Mouse (Mus musculus) CD4-positive, CD25-positive, alpha-beta regulatory T cell, adult 2 months (primary cell): ENCODE results near the gene Ift57.

Experiments
- DNase-seq: peaks from one replicate; pipeline ENCODE4 v3.0.0-alpha.2; 2012; ENCODE audit warnings: low read depth, low spot score

Gene Ift57

DNA sequence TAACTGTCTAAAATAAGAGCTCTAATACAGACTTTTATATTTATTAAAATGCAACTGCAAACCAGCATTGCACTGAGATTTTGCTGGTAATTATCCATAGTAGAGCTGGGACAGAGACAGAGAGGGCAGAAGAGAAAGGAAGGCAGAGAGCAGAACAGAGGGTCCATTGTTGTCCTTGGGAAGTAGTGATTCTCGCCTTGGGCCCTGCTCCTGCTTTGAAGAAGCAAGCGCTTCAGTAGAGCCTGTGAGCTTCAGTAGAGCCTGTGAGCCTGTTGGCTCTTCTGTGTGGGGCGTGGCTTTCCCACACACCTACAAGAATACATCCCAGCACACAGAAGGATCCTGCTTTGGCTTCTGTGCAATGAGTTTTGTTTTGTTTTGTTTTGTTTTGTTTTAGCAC, 54.3 kb downstream of the Ift57 start:
- no peak for DNase-seq

DNA sequence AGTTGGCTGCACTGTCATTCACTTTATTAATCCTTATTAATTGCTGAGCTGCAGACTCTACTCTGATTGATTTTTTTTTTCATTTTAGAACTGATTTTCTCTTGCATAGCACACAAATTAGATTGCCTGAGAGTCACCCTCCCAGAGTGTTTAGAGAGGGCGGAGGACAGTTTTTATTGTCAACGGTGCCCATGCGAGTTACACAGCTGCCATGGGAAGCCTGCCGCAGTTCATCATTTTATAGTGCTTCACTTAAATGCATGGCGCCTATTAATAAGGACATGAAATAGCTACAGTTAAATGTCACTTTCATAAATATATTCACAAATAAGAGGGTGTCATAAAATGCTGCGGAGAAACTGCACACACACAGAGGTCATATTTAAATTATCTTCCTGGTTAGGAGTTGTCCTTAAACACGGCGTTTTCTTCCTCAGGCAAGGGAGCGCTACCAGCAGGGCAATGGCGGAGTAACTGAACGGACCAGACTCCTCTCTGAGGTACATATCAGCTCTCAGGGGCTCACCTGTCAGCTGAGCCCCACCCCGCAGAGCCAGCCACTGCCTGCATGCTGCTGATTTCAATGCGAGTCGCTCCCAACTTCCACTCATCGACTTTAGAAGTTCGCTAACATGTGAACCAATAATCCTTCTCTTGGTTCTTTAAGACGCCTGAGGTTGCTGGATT, 61.6 kb downstream of the Ift57 start:
- no peak for DNase-seq

DNA sequence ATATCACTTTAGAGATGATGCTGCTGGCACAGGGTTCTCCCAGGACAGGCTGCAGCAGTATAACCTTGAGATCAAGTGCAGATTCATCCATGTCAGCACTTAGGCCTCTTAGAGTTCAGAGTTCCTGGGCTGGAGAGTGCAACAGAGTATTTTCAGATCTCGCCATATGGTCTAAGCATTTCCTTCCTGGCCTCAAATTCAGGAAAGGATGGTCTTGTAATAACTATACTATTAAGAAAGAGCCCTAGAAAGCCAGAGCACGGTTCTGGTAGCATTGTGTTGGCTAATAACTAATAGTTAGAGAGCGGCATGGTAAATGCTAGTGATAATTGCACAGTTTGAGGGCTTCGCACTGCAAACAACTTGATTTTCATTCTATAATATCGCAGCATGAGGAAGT, 62.9 kb downstream of the Ift57 start:
- no peak for DNase-seq

DNA sequence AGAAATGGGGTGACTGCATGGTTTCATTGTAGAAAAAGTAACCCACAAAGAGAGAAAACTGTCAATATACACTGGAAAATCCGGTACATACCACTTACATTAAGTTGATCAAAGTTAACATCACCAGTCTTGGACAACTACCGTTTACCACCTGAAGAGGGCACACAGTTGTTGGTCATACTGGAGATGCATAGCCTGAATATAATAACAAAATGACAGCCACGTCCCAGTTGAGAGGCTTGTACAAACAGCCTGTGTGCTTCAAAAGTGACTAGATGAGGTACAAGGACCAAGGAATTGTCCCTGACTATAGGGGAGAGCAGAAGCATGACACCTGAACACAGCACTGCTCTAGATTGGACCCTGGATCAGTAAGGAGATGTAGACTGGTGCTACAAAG, 67.3 kb downstream of the Ift57 start:
- peak; percentile 86 for DNase-seq

DNA sequence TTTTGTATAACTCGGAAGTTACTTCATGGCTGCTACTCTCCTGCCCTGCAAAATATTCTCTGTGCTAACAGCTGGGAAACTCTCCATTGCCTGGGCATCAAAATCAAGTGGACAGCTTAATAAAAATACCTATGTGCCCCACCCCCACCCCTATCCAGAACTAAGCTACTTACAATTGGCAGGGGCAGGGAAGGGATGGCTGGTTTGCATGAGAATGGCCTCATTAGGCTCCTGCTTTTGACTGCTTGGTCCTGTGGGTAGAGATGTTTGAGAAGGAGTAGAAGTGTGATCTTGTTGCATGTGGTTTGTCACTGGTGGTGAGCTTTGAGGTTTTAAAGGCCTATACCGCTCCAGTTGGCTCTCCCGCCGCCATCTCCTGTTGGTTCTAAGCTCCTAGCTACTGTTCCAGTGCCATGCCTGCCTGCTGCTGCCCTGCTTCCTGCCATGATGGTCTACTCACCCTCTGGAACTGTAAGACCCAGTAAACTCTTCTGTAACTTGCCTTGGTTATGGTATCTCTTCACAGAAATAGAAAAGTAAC, 69.5 kb downstream of the Ift57 start:
- DNase-seq, result peak; percentile 14

DNA sequence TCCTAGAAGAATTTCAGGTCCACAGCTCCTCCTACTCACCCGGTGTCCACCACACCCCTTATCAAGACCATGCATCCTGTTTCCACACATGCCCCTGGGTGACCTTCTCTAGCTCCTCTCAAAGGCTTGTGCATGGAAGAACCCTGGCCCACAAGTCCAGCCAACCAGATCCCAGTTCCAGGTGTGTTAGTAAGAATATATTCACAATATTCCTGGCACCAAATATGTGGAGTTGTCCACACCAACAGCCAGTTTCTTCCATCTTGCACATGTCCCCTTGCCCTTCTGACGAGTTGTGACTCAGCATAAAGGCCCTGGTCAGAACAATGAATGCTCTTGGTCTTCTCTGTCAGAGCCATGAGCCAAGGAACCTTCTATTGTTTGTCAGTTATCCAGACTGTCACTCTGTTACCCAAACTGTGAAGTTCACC, 70.8 kb downstream of the Ift57 start:
- no peak for DNase-seq

DNA sequence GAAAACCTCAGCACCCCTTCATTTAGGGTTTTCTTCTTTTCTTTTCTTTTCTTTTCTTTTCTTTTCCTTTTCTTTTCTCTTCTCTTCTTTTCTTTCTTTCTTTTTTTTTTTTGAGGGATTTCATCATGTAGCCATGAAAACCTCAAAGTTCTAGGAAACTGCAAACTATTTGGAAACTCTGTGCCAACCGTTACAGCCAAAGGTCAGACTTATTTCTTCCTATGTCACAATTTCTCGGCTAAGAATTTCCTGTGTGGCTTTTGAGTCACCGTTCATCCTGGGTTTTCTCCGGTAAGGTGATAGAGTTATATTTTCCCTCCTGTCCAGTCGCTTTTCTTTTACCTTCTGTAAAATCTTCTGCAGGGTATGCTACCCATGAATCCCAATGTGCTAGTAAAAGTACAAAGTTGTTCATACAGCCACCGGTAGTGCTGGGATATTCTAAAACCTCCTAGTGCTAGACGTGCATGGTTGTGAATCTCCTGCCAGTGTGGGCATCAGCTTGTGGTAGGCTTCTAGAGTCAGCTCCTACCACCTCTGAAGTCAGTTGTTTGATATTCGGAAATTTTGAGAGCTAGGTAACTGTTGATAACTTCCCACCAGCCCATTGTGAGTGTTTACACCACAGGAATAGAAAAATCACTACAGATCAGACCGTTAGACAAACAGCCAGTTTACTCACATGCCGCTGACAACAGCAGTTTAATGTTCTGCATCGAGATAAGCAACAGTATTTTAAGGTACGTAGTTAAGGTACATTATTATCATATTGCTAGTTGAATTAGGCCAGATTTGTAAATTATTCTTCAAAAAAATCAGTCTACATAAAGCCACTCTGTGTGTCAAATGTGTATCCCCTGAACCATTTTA, 71.5 kb downstream of the Ift57 start:
- DNase-seq, result peak; percentile 24

DNA sequence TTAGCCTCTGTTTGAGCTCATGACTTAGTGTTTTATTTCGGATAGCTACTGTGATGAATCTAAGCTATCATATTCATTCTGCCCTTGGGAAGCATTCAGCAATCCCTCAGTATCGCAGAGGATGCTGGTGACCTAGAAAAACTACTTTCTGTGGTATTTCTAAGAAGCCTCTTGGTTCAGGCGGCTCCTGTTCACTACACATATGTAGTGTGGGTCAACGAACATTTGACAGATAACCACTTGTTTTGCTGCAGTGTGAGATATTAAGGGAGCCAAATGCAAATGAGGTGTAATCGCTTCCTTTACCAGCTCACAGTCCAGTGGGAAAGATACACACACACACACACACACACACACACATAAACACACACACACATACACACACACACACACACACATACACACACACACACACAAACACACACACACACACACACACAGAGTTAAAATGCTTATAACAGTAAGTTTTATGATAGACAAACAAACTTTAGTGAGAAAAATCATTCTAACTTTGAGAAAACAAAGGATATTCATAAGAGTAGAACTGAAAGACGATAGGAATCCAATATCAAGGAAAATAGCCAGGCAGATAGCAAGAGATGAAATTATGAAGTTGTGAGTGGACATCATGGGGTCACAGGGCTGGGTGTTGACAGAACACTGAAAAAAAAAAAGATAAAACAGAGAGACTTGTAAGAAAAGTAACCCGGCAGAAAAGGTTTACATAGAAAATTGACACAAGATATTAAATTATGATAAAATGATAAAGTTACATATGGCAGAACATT, 72.8 kb downstream of the Ift57 start:
- DNase-seq, result peak; percentile 32

DNA sequence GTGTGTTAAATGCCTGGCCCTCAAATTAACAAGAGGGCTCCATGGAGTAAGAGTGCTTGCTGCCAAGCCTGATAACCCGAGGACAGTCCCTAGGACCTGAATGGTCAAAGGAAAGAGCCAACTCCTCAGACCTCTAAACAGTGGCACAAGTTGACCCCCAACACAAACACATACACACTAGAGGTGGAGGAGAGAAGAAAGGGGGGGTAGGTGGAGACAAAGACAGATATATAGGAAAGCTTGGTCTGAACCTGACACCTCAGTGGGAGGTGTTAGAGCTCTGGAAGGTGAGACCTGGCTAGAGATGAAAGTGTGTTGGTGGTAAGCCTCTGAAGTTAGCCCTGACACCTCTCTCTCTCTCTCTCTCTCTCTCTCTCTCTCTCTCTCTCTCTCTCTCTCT, 73.5 kb downstream of the Ift57 start:
- DNase-seq, result no peak

DNA sequence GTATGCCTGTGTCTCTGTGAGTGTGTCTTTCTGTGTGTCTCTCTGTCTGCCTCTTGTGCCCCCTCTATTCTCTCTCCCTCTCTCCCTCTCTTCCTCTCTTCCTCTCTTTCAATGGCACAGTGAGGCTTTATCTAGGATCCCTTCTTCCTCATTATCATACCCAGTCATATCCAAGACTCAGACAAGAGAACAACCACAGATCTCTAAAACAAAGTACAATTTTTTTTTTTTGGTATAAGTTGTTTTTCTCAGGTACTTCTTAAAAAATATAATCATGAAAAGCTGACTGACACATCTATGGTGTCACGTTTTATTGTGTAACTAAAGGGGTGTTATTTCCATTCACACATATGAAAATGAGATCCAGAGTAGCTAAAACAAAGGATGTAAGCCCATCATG, 74.0 kb downstream of the Ift57 start:
- no peak for DNase-seq

DNA sequence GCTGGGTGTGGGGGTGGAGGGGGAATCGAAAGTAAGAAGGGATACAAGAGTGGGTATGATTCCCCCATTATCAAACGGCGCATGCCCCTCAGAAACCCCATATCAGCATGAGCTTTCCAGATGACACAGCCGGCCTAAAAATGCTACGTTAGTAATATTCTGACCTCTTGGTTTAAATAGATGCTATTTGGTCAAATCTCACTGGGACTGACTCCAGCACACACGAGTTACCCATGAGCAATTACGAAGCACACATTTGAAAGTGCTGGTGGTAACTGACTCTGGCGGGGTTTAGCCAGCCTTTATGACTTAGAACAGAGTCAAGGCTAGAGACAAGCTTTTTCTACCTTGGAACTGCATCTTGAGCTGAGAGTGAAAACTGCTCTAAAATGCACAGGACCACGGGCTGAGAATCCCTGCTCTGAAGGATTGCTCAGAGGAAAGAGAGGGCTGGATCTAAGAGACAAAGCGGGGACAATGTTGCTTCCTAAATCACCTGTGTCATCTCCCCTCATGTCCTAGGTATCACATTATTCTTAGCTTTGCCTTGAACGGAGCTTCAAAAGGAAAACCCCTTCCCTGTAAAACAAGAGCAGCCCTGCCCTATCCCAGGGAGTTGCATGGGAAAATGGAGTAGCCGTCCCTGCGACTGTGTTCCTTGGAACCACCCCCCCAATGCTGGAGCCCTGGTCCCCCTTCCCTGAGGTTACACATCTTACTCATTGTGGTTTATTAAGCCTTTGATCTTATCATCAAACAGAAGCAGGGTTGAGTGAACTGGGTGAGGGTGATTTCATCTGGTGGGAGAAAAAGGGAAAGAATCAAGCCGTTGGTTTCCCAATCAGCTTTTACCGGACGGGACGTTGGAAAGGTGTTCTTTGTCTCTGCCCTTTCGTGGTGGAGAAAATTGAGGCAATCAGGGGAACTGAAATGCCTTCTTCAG, 75.3 kb downstream of the Ift57 start:
- DNase-seq, result peak; percentile 65

DNA sequence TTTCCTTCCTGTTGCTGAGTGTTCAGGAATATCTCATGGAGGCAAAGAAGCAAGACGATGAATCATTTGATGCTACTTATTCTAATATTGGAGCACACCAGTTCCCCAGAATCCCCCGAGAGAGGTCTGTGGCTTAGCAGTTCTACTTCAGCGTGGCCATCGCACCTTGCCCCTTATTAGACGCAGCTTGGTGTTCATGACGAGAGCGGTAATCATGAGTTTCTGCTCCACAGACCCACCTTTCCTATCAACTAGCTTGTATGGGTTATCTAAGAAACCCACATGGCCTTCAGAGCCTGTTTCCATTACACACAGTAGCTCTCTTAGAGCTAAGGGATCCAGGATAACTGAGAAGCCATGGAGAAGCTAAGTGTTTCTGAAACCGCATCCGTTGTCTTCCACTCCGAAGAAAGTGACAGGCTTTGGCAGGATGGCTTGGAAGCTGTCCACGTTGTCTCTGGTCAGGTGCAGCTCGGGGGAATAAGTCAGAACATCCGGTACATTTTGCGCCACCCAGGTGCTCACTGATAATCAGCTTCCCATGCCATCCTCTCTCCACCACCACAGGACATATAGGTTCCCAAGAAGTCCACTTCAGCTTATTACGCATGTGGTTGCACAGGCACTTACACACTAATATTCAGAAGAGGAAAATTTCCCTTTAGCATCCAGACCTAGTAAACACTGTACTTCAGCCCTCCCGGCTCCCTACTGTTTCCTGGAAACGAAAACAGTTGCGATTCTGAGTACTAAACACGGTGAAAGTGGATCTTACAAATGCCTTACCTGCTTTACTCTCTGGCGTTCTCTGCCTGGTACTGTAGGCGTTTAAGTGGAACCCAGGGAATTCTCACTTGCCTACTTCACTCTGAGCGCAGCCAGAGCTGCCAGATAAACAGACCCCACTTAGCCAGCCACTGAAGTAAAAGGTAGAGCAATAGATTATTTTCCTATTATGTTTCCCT, 76.3 kb downstream of the Ift57 start:
- DNase-seq, result peak; percentile 45

DNA sequence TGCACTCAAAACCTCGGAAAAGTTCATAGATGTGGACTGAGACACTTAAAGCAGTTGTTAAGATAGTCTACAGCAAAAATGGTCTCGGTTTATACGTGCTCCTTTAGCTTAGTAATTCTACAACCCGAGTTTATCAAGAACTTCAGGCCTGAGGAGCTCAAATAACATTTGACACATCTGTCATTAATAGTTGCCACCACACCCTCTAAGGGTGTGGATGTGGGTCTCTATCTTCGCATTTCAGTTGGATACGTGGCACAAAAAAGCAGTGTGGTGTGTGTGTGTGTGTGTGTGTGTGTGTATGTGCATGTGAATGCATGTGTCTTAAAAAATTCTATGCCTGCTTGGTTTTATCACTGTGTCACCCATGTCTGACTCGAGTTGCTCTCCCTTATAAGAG, 77.9 kb downstream of the Ift57 start:
- no peak for DNase-seq

DNA sequence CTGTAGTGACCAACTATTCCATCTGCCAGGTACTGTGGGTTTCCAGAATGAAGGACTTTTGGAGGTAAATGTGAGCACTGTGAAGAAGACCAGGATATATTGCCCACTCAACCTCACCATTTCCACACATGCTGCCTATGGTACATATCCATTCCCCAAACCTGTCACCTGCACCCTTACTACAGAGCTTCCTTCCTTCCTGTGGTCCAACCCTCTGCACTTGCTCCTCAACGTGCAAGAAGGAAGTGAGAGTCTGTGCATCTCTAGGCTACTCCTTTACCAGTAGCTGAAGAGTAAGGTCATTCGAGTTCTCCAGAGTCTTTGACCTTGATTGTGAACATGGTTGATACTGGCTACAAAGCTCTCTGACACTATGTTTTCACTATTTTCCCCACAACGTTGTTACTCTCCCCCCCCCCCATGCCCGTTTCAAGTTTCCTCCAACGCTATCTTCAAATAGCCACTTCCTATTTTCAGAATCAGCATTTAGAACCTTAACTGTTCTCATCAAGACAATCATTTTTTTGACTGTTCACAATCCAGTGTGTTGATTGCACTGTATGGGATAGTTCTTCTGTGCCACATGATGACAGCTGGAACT, 82.6 kb downstream of the Ift57 start:
- DNase-seq, result peak; percentile 55

DNA sequence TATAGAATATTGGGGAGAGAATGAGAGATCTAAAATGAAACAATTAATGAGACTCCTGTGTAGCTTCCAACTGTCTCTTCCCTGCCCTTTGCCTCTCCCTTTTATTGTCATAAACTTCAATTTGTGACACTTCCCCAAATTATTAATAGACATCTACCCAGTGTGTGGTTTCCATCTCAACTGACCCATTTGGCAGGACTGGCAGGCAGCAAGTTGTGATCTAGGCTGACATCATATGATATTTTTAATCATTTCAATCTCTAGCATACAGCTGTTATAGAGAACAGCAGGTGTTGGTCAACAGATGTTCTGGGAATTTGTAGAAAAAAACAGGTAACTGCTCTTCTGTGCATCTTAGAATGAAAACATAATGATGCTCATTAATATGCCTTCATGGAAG, 84.3 kb downstream of the Ift57 start:
- DNase-seq, result no peak

DNA sequence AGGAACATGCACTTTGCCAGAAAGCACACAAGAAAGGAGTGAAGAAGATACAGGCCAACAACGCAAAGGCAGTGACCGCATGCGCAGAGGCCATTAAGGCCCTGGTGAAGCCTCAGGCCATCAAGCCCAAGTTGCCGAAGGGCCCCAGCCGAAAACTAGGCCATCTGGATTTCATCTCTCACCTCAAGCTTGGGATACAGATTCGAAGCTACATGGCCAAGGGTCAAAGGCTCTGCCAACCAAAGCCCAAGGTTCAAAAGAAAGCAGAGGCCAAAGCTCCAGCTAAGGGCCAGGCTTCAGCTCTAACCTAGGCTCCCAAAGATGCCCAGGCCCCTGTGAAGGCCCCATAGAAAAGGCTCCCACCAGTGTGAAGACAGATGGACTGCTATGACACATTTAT, 87.1 kb downstream of the Ift57 start:
- DNase-seq, result no peak

DNA sequence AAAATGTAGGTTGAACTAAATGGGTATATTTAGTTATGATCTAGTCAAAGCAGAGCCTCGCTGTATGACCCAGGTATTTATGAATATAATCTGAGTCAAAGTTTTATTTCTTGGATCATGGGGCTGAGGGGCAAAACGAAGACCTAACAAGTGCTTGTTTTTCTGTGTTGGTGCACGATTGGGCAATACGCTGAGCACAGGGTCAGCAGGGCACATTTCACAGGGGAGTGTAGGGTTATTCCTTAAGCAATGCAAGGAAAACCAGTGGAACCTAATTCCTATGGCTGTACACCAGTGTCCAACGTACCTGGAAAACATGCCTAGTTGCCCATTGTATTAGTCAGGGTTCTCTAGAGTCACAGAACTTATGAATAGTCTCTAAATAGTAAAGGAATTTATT, 88.7 kb downstream of the Ift57 start:
- no peak for DNase-seq

DNA sequence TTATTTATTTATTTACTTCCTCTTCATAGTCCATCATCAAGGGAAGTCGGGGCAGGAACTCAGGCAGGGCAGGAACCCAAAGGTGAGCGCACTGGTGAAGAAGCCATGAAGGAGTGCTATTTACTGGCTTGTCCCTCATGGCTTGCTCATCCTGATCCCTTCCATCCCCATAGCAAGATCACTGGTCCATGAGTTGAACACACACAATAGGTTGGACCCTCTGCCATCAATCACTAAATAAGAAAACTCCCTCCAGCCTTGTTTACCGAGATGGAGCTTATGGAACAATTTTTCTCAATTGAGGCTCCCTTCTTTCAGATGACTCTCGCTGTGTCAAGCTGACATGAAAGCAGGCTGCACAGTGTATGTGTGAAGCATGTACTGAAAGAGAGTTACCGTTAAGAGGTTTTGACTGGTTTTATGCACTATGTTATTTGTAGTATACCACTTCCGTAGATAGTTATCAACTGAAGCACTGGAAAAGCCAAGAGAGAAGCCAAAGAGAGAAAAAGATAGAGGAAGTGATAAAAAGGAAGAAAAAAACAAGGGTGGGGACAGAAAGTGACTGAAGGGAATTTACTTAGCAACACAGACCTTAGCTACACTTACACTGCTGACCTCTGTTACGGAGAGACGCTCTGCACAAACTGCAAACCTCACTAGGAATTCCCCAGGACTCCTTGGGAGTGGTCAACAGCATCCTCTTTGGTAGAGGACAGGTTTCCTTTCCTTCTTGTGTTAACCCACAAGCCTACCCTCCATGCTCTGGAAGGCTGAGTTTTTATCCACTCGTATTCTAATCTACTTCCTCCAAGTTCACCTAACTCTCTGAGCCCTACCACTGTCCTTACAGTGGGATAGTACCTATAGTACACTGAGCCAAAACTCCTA, 91.8 kb downstream of the Ift57 start:
- peak; percentile 58 for DNase-seq
